Mouse (Mus musculus): ENCODE measurements at regions not wholly inside any gene's neighbourhood (a gene's known extent, or its start where the extent isn't known, plus 50 kb on each side); places are given as distances from the start of the nearest gene placed in this dataset.

DNA sequence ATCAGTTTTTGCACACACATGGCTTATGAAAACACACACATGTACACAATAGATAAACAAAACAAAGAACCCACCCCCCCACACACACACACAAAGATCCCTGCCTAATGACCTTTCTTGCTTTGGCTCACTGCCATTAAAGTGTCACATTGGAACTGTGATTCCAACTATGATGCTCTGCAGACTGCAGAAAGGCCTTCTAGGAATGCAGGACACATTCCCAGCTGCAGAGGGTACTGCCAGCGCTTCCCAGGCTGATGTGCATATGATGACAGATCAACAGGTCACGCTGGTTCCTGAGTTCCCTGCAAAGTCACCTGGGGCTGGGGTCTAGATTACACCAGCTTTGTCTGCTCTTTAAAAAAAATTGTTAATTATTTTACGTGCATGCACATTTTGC, 68.1 kb upstream of the Ppm1j start:
- no peak for DNase-seq (ENCODE audit: extremely low read depth, low read depth, low spot score)
- Histone ChIP-seq H3K9ac (ENCODE audit: low read depth, low read length) (no peak overlapping the region), H3K4me3 (ENCODE audit: insufficient read depth, low read depth, low read length) (no peak overlapping the region), H3K27me3 (ENCODE audit: control insufficient read depth, insufficient read depth, low read length) (no peaks in the 10 kb centered on the region), H3K4me1 (ENCODE audit: control insufficient read depth, insufficient read depth, low read length) (no peaks in the 10 kb centered on the region; the same call in 1 of the 2 replicates), H3K36me3 (ENCODE audit: control insufficient read depth, insufficient read depth, low read length) (no peaks in the 10 kb centered on the region), H3K27ac (replicated peaks; ENCODE audit: insufficient read depth, low read depth, low read length) (no peak overlapping the region), H3K79me2 (ENCODE audit: control insufficient read depth, insufficient read depth, low read length) (no peaks in the 10 kb centered on the region)
- WGBS: 71% methylated on average over 3 of the region's 3 CpGs
- TF ChIP-seq CTCF (IDR thresholded peaks at IDR 0.05; ENCODE audit: low read depth, low read length): no peak
- TF ChIP-seq POLR2A (IDR thresholded peaks at IDR 0.05; ENCODE audit: extremely low read depth, insufficient read depth, low read length): no peak

DNA sequence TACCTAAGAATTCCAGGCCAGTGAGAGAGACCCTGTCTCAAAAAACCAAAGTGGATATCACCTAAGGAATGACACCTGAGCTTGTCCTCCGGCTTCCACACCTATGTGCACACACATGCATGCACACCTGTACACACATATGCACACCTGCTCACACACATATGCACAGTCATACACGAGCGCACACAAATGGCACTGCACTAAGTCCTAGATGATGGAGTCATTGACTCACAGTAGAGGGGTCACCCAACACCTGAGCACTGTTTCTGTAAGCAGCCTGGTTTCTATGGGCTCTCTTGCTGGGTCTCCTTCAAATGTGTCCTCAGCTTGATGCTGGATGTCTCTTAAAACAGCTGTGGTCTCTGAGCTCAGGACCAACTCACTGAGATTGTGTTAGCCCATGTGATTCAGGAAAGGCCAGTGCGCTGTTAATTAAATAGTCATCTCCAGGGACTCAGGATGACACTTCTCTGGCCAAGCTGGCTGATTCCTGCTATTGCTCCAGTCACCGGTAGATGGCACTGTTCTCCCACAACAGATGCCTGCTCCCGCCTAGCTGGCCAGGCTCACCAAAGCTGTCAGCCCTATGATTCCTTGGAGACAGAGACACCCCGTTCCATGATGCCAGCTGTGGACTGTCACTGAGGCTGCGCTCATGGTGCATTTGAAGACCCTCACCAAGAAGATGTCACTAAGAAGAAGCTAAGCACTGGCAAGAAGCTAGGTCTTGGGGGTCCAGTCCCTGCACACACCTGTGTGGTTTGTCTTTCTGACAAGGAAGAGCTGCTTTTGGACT, 66.8 kb upstream of the Ppm1j start:
- H3K9ac ChIP-seq (ENCODE audit: low read depth, low read length): 0 out of 2 replicates have a peak overlapping the region, but pooled peaks have one; percentile 12

DNA sequence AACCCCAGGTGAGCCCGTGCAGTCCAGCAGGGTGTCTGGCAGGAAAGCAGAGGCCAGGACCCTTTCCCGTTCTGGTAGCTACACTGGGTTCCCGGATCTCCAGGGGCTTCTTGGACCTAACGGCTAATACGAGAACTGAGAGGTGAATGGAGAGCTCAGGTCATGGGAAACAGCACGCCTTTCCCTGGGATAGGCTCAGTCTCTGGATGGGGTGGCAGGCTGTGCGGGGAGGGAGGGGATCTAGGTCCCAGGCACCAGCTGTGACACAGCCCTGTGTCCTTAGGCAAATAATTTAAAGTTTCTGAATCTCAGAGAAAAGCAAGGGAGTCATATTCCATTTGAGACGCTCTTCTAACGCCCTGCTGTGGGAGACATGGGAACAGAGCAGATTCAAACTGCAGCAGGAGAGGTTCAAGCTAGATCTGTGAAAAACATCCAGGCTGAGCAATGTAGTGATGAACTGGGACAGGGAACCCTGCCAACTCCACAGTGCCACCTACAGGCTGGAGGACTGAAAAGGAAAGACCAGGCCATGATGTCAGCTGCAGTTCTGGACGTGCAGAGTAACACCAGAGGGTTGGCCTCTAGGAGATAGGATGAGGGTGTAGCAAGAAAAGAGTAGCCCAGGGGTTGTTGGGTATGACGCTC, 66.1 kb upstream of the Ppm1j start:
- Histone ChIP-seq H3K79me2 (ENCODE audit: control insufficient read depth, insufficient read depth, low read length) (no peaks in the 10 kb centered on the region), H3K9ac (ENCODE audit: low read depth, low read length) (no peak overlapping the region), H3K27ac (replicated peaks; ENCODE audit: insufficient read depth, low read depth, low read length) (no peak overlapping the region), H3K27me3 (ENCODE audit: control insufficient read depth, insufficient read depth, low read length) (no peaks in the 10 kb centered on the region), H3K36me3 (ENCODE audit: control insufficient read depth, insufficient read depth, low read length) (no peaks in the 10 kb centered on the region), H3K4me3 (ENCODE audit: insufficient read depth, low read depth, low read length) (no peak overlapping the region), H3K4me1 (ENCODE audit: control insufficient read depth, insufficient read depth, low read length) (no peaks in the 10 kb centered on the region; the same call in 1 of the 2 replicates)
- peak; percentile 17 for DNase-seq (ENCODE audit: extremely low read depth, low read depth, low spot score)
- TF ChIP-seq CTCF (IDR thresholded peaks at IDR 0.05; ENCODE audit: low read depth, low read length) (peak; percentile 66), POLR2A (IDR thresholded peaks at IDR 0.05; ENCODE audit: extremely low read depth, insufficient read depth, low read length) (no peak)
- 46% methylated on average over 11 of the region's 11 CpGs for WGBS

More for the DNA sequence above, 66.8 kb upstream of the Ppm1j start:
- WGBS: 21% methylated on average over 8 of the region's 8 CpGs
- Histone ChIP-seq H3K27me3 (ENCODE audit: control insufficient read depth, insufficient read depth, low read length) (no peaks in the 10 kb centered on the region), H3K4me1 (ENCODE audit: control insufficient read depth, insufficient read depth, low read length) (no peaks in the 10 kb centered on the region; the same call in 1 of the 2 replicates), H3K27ac (replicated peaks; ENCODE audit: insufficient read depth, low read depth, low read length) (no peak overlapping the region), H3K4me3 (ENCODE audit: insufficient read depth, low read depth, low read length) (no peak overlapping the region), H3K36me3 (ENCODE audit: control insufficient read depth, insufficient read depth, low read length) (no peaks in the 10 kb centered on the region), H3K79me2 (ENCODE audit: control insufficient read depth, insufficient read depth, low read length) (no peaks in the 10 kb centered on the region)
- TF ChIP-seq POLR2A (IDR thresholded peaks at IDR 0.05; ENCODE audit: extremely low read depth, insufficient read depth, low read length) (no peak), CTCF (IDR thresholded peaks at IDR 0.05; ENCODE audit: low read depth, low read length) (peak; percentile 99)
- DNase-seq (ENCODE audit: extremely low read depth, low read depth, low spot score): peak; percentile 55
